11 mouse cellular contexts compared by ENCODE assay signal in genomic region chr2:102003776-102004264, GRCm38 (mm10).
DNase-seq lines count a peak whose midpoint lies in the region; ATAC-seq lines count a peak whose summit lies in the region.
"Had no signal": no experiment of that assay in that cellular context is flagged by ENCODE, and none has a peak within 500 bp of the region (broad histone marks: within the 10 kb centered on the region; RNA-seq: fewer than 3 reads in every experiment).

No protein-coding gene starts in this region.

- peak overlapping the region; percentile 77 for H3K27ac ChIP-seq in heart, embryonic 15.5 days
- peak overlapping the region; percentile 40; the same call in 1 of the 2 replicates for H3K27ac ChIP-seq in embryonic facial prominence, embryonic 15.5 days (replicated peaks)
- peak overlapping the region; percentile 86 for H3K27ac ChIP-seq in hindbrain, embryonic 16.5 days (ENCODE audit: low read depth, low read length)

- ATAC-seq in heart, embryonic 15.5 days (replicated peaks; ENCODE audit: insufficient number of reproducible peaks, insufficient read depth, low FRiP score, low read depth), result no peak
- ATAC-seq in embryonic facial prominence, embryonic 15.5 days (ENCODE audit: insufficient number of reproducible peaks, low FRiP score, low TSS enrichment, low read depth), result no peak
- no peak for ATAC-seq in hindbrain, embryonic 16.5 days

- peaks cover 67% of the 10 kb centered on the region for H3K4me1 ChIP-seq in heart, embryonic 15.5 days (replicated peaks)
- peaks cover 62% of the 10 kb centered on the region for H3K4me1 ChIP-seq in embryonic facial prominence, embryonic 15.5 days
- H3K4me1 ChIP-seq in hindbrain, embryonic 16.5 days (ENCODE audit: control insufficient read depth, insufficient read depth, low read depth, low read length), result peaks cover 60% of the 10 kb centered on the region

- H3K9ac ChIP-seq in heart, embryonic 15.5 days, result no peak overlapping the region
- no peak overlapping the region for H3K9ac ChIP-seq in embryonic facial prominence, embryonic 15.5 days
- no peak overlapping the region for H3K9ac ChIP-seq in hindbrain, embryonic 16.5 days (ENCODE audit: low read depth, low read length)

- DNase-seq in heart, adult 11 months, result no peak
- peak; percentile 59 for DNase-seq in NIH3T3 (ENCODE audit: low read depth)
- DNase-seq in thymus, adult 18-20 months, result no peak
- no peak for DNase-seq in layer of hippocampus, postnatal 25 days (ENCODE audit: extremely low spot score in 1 of 2, low spot score in 1 of 2)
- DNase-seq in embryo, embryonic 10 days (ENCODE audit: low spot score), result no peak
- DNase-seq: cerebellum, postnatal 36 days had no signal

- no peaks in the 10 kb centered on the region for H3K9me3 ChIP-seq in heart, embryonic 15.5 days (replicated peaks)
- H3K9me3 ChIP-seq in embryonic facial prominence, embryonic 15.5 days (replicated peaks), result no peaks in the 10 kb centered on the region
- no peaks in the 10 kb centered on the region for H3K9me3 ChIP-seq in hindbrain, embryonic 16.5 days (ENCODE audit: control insufficient read depth, low read length)
- H3K9me3 ChIP-seq: megakaryocyte, embryonic 14.5 days had no signal

- H3K4me2 ChIP-seq in heart, embryonic 15.5 days, result no peak overlapping the region
- H3K4me2 ChIP-seq in embryonic facial prominence, embryonic 15.5 days (replicated peaks), result no peak overlapping the region
- peak overlapping the region; percentile 17; the same call in 1 of the 2 replicates for H3K4me2 ChIP-seq in hindbrain, embryonic 16.5 days (ENCODE audit: low read length)

- 48% methylated on average over 7 of the region's 7 CpGs for WGBS in heart, embryonic 15.5 days
- 51% methylated on average over 7 of the region's 7 CpGs for WGBS in embryonic facial prominence, embryonic 15.5 days
- WGBS in hindbrain, embryonic 16.5 days, result 23% methylated on average over 7 of the region's 7 CpGs

- H3K36me3 ChIP-seq in heart, embryonic 15.5 days, result no peaks in the 10 kb centered on the region
- H3K36me3 ChIP-seq in embryonic facial prominence, embryonic 15.5 days, result no peaks in the 10 kb centered on the region
- H3K36me3 ChIP-seq in hindbrain, embryonic 16.5 days (ENCODE audit: control insufficient read depth, insufficient read depth, low read length), result no peaks in the 10 kb centered on the region

- H3K27me3 ChIP-seq in heart, embryonic 15.5 days, result no peaks in the 10 kb centered on the region
- no peaks in the 10 kb centered on the region for H3K27me3 ChIP-seq in embryonic facial prominence, embryonic 15.5 days
- no peaks in the 10 kb centered on the region for H3K27me3 ChIP-seq in hindbrain, embryonic 16.5 days (replicated peaks; ENCODE audit: control insufficient read depth, insufficient read depth, low read length)
- H3K27me3 ChIP-seq: CH12.LX had no signal

- H3K4me3 ChIP-seq in heart, embryonic 15.5 days, result no peak overlapping the region
- no peak overlapping the region for H3K4me3 ChIP-seq in embryonic facial prominence, embryonic 15.5 days (replicated peaks)
- H3K4me3 ChIP-seq in hindbrain, embryonic 16.5 days (ENCODE audit: low read length), result no peak overlapping the region
- H3K4me3 ChIP-seq: megakaryocyte, embryonic 14.5 days had no signal
